Mouse (Mus musculus) lung, postnatal 0 days (tissue): ENCODE measurements around the gene AI467606.

ENCODE experiments used
- CTCF ChIP-seq: IDR thresholded peaks from 2 replicates; pipeline ENCODE4 v1.5.1; 2016; ENCODE audit warnings: antibody characterized with exemption, mild to moderate bottlenecking
- EP300 ChIP-seq: IDR thresholded peaks from 2 replicates; pipeline ENCODE4 v1.6.1; 2016; ENCODE audit warnings: antibody characterized with exemption, mild to moderate bottlenecking, control low read depth

GRCm38 (mm10) chr7:127142666-127143065, 51.5 kb downstream of the AI467606 start:
- TF ChIP-seq CTCF (no peak), EP300 (no peak)
